Mouse (Mus musculus): ENCODE measurements around the gene Bbs12. TPM values are rescaled to one million over a fixed set of nuclear protein-coding genes. Genes with fewer than 3 reads are reported as not detected.

The Bbs12 gene
- 7.1 and 8.0 TPM in 2 replicates for polyA plus RNA-seq (2016; fragmentation: Nextera tagmentation; extraction: Ambion mirVana)

DNA sequence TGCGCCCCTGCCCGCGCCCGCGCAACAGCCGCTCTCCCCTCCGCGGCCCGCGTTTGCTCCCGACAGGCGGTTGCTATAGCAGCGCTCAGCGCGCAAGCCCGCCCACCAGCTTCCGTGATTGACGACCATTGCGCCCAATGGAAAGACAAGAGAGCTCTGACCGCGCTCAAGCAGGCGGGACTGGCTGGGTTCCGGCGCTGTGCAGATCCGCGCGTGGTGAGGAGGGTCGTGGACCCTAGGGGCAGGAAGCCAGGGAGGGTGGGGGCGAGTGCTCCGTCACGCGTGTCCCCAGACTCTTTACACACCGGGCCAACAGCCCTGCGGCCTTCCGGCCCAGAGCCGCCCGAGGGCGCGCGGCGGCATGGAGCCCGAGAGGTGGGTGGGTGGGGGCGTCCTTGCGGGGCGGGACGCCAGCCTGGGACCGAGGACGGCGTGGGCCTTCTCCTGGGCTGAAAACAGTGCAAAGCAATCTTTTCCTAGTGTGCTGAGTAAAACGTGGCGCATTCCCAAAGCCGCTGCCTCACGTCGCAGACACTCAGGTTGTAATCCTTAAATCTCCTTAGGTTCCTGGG lies at the start of gene Bbs12, which contains the start of gene Cetn4:
Bbs12 (plus strand) TSS at position 185 of the 572 bp plus-strand sequence.
Cetn4 (minus strand) TSS at position 339 of the 572 bp plus-strand sequence.
- H3K4me3 ChIP-seq (replicated peaks) = peak within 1 kb of the TSS; percentile 83
- H3K4me1 ChIP-seq = peaks cover 13% of the 10 kb centered on the region
- peak within 1 kb of the TSS; percentile 91 for H3K9ac ChIP-seq
- H3K27ac ChIP-seq = peak within 1 kb of the TSS; percentile 73; the same call in 1 of the 2 replicates
- H3K4me2 ChIP-seq = peak within 1 kb of the TSS; percentile 67
- ATAC-seq (ENCODE audit: low FRiP score) = peak; percentile 100
- H3K27me3 ChIP-seq = no peaks in the 10 kb centered on the region
- no peaks in the 10 kb centered on the region for H3K36me3 ChIP-seq (replicated peaks)
- H3K9me3 ChIP-seq = no peaks in the 10 kb centered on the region
- under 1% methylated on average over 54 of the region's 54 CpGs for WGBS

GRCm38 (mm10) chr3:37268338-37268737 lies 44.0 kb upstream of the Bbs12 start:
- Histone ChIP-seq H3K27me3 (no peaks in the 10 kb centered on the region), H3K4me2 (no peak overlapping the region), H3K9me3 (no peaks in the 10 kb centered on the region), H3K36me3 (replicated peaks) (no peaks in the 10 kb centered on the region), H3K4me3 (replicated peaks) (no peak overlapping the region), H3K4me1 (no peaks in the 10 kb centered on the region), H3K27ac (no peak overlapping the region), H3K9ac (no peak overlapping the region)
- WGBS = 74% methylated on average over 11 of the region's 11 CpGs
- no peak for ATAC-seq (ENCODE audit: low FRiP score)

- no peaks in the 10 kb centered on the region for H3K27me3 ChIP-seq
- ATAC-seq (ENCODE audit: low FRiP score) = no peak
- H3K4me1 ChIP-seq = no peaks in the 10 kb centered on the region
- no peak overlapping the region for H3K4me3 ChIP-seq (replicated peaks)
- H3K9me3 ChIP-seq = no peaks in the 10 kb centered on the region
- H3K4me2 ChIP-seq = no peak overlapping the region
- no peak overlapping the region for H3K27ac ChIP-seq
- H3K36me3 ChIP-seq (replicated peaks) = no peaks in the 10 kb centered on the region
- WGBS = 89% methylated on average over 4 of the region's 4 CpGs
- no peak overlapping the region for H3K9ac ChIP-seq
Measured at GRCm38 (mm10) chr3:37269926-37270325, 42.4 kb upstream of the Bbs12 start.

GRCm38 (mm10) chr3:37271209-37271608 lies 41.1 kb upstream of the Bbs12 start:
- 5% methylated on average over 1 of the region's 1 CpGs for WGBS
- no peak overlapping the region for H3K9ac ChIP-seq
- H3K4me1 ChIP-seq = no peaks in the 10 kb centered on the region
- no peaks in the 10 kb centered on the region for H3K36me3 ChIP-seq (replicated peaks)
- no peak for ATAC-seq (ENCODE audit: low FRiP score)
- H3K9me3 ChIP-seq = no peaks in the 10 kb centered on the region
- no peak overlapping the region for H3K27ac ChIP-seq
- H3K4me3 ChIP-seq (replicated peaks) = no peak overlapping the region
- no peak overlapping the region for H3K4me2 ChIP-seq
- no peaks in the 10 kb centered on the region for H3K27me3 ChIP-seq

- no peaks in the 10 kb centered on the region for H3K4me1 ChIP-seq
- no peak overlapping the region for H3K27ac ChIP-seq
- H3K36me3 ChIP-seq (replicated peaks) = no peaks in the 10 kb centered on the region
- H3K4me3 ChIP-seq (replicated peaks) = no peak overlapping the region
- no peaks in the 10 kb centered on the region for H3K27me3 ChIP-seq
- no peaks in the 10 kb centered on the region for H3K9me3 ChIP-seq
- H3K9ac ChIP-seq = no peak overlapping the region
- no peak for ATAC-seq (ENCODE audit: low FRiP score)
- no peak overlapping the region for H3K4me2 ChIP-seq
- WGBS = 86% methylated on average over 7 of the region's 7 CpGs
Measured at GRCm38 (mm10) chr3:37273092-37273491, 39.3 kb upstream of the Bbs12 start.

- no peak for ATAC-seq (ENCODE audit: low FRiP score)
- no peak overlapping the region for H3K9ac ChIP-seq
- 83% methylated on average over 6 of the region's 6 CpGs for WGBS
- no peaks in the 10 kb centered on the region for H3K4me1 ChIP-seq
- no peak overlapping the region for H3K4me3 ChIP-seq (replicated peaks)
- H3K27me3 ChIP-seq = no peaks in the 10 kb centered on the region
- no peaks in the 10 kb centered on the region for H3K36me3 ChIP-seq (replicated peaks)
- H3K27ac ChIP-seq = no peak overlapping the region
- H3K4me2 ChIP-seq = no peak overlapping the region
- H3K9me3 ChIP-seq = no peaks in the 10 kb centered on the region
Measured at GRCm38 (mm10) chr3:37274661-37275060, 37.7 kb upstream of the Bbs12 start.

DNA sequence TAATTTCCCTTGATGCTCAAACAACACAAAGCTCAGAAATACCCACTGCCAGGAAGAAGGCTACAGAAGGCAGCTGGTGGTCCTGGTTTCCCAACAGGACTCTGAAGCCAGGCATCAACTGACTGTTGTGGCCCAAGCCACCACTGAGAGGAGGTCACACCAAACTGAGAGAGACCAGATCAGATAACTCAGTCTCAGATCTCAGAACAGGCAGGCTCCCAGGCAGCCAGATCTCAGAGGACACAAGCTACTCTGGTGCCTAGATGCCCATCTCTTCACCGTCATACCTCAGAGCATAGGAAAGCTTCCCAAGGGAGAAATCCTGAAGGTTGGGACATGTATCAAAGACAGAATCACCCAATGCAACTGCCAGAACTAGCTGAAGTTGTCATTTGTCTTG lies 32.1 kb upstream of the Bbs12 start:
- no peak overlapping the region for H3K27ac ChIP-seq
- no peaks in the 10 kb centered on the region for H3K27me3 ChIP-seq
- no peak overlapping the region for H3K4me2 ChIP-seq
- H3K9ac ChIP-seq = no peak overlapping the region
- H3K4me3 ChIP-seq (replicated peaks) = no peak overlapping the region
- H3K36me3 ChIP-seq (replicated peaks) = no peaks in the 10 kb centered on the region
- no peak for ATAC-seq (ENCODE audit: low FRiP score)
- WGBS = 83% methylated on average over 1 of the region's 1 CpGs
- H3K4me1 ChIP-seq = no peaks in the 10 kb centered on the region
- no peaks in the 10 kb centered on the region for H3K9me3 ChIP-seq

GRCm38 (mm10) chr3:37280871-37281270 lies 31.5 kb upstream of the Bbs12 start:
- Histone ChIP-seq H3K9ac (no peak overlapping the region), H3K4me1 (no peaks in the 10 kb centered on the region), H3K36me3 (replicated peaks) (no peaks in the 10 kb centered on the region), H3K27me3 (no peaks in the 10 kb centered on the region), H3K4me3 (replicated peaks) (no peak overlapping the region), H3K9me3 (no peaks in the 10 kb centered on the region), H3K27ac (no peak overlapping the region), H3K4me2 (no peak overlapping the region)
- ATAC-seq (ENCODE audit: low FRiP score) = no peak
- WGBS = 74% methylated on average over 8 of the region's 8 CpGs

DNA sequence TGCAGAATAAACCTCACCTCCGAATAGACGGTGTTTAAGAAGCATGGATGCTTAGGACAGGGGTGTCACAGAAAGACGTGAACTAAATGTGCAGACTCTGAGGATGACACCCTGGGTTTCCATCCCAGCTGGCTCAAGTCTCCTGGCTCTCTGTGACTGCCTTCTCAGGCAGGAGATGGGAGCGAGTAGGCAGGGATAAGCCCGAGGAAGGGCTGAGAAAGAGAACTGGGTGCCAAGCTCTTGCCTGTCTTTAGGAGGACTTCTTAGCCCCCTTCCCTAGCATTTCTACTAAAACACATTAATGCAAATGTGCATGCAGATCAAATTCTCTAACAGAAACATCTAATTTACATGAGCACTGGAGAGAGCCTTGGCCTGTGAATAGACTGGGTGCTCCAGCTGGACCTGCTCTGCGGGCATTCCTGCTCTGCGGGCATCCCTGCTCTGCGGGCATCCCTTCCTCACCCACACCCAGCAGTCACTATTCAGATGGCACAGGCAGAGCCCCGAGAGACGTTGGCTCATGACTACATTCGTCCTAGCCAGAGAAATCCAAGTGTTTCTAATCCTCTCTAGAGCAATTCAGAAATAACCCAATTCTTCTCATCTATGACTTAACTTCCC lies 29.9 kb upstream of the Bbs12 start:
- Histone ChIP-seq H3K36me3 (replicated peaks) (no peaks in the 10 kb centered on the region), H3K4me1 (no peaks in the 10 kb centered on the region), H3K4me3 (replicated peaks) (no peak overlapping the region), H3K9me3 (no peaks in the 10 kb centered on the region), H3K27me3 (no peaks in the 10 kb centered on the region), H3K4me2 (no peak overlapping the region), H3K27ac (no peak overlapping the region), H3K9ac (no peak overlapping the region)
- no peak for ATAC-seq (ENCODE audit: low FRiP score)
- WGBS = 87% methylated on average over 11 of the region's 11 CpGs

DNA sequence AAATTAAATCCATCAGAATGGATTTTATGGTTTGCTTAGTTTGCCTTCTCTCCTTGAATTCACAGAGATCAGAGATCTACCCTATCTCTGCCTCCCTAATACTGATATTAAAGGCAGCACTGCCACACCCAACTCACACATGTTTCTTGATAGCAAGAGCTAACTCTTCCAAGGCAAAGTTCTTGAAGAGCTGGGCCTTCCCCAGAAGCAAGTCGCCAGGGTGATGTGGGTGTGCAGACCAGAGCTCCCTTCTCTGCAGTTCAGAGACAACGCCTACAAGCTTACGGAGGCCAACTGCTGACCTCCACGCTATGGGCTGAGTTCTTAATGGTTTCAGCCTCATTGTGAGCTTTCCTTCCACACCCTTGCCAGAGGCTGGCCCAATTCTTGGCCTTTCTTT lies 29.1 kb upstream of the Bbs12 start:
- Histone ChIP-seq H3K36me3 (replicated peaks) (no peaks in the 10 kb centered on the region), H3K4me3 (replicated peaks) (no peak overlapping the region), H3K4me1 (no peaks in the 10 kb centered on the region), H3K9me3 (no peaks in the 10 kb centered on the region), H3K27me3 (no peaks in the 10 kb centered on the region), H3K4me2 (no peak overlapping the region), H3K9ac (no peak overlapping the region), H3K27ac (no peak overlapping the region)
- no peak for ATAC-seq (ENCODE audit: low FRiP score)
- WGBS = 94% methylated on average over 4 of the region's 4 CpGs

- no peaks in the 10 kb centered on the region for H3K4me1 ChIP-seq
- H3K27ac ChIP-seq = no peak overlapping the region
- H3K4me2 ChIP-seq = no peak overlapping the region
- ATAC-seq (ENCODE audit: low FRiP score) = no peak
- H3K36me3 ChIP-seq (replicated peaks) = no peaks in the 10 kb centered on the region
- WGBS = 91% methylated on average over 2 of the region's 2 CpGs
- no peak overlapping the region for H3K4me3 ChIP-seq (replicated peaks)
- no peaks in the 10 kb centered on the region for H3K9me3 ChIP-seq
- no peak overlapping the region for H3K9ac ChIP-seq
- no peaks in the 10 kb centered on the region for H3K27me3 ChIP-seq
Measured at GRCm38 (mm10) chr3:37289237-37289636, 23.1 kb upstream of the Bbs12 start.

GRCm38 (mm10) chr3:37290881-37291541 lies 21.3 kb upstream of the Bbs12 start:
- Histone ChIP-seq H3K9me3 (no peaks in the 10 kb centered on the region), H3K27ac (no peak overlapping the region), H3K9ac (no peak overlapping the region), H3K27me3 (no peaks in the 10 kb centered on the region), H3K4me3 (replicated peaks) (no peak overlapping the region), H3K4me1 (no peaks in the 10 kb centered on the region), H3K36me3 (replicated peaks) (no peaks in the 10 kb centered on the region), H3K4me2 (no peak overlapping the region)
- 69% methylated on average over 7 of the region's 7 CpGs for WGBS
- no peak for ATAC-seq (ENCODE audit: low FRiP score)

DNA sequence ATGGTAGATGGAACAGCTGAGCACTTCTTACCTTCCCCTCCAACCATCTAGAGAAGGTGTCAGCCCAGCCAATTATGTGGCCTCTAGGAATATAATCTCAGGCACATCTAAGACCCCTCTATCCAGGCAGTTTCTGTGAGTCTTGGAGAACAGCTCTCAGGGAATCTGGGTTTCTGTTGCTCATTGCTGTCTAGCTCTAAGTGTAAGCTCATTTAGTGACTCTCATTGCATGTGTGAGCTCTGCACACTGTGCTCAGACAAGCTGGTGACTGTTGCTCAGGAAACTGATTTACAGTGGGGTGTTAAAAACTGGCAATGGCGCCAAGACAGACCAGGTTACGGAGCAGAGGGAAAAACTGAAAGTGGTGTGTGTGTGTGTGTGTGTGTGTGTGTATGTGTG lies 20.4 kb upstream of the Bbs12 start:
- H3K4me2 ChIP-seq = no peak overlapping the region
- no peak overlapping the region for H3K9ac ChIP-seq
- H3K27ac ChIP-seq = no peak overlapping the region
- no peaks in the 10 kb centered on the region for H3K36me3 ChIP-seq (replicated peaks)
- WGBS = 88% methylated on average over 2 of the region's 2 CpGs
- H3K4me3 ChIP-seq (replicated peaks) = no peak overlapping the region
- ATAC-seq (ENCODE audit: low FRiP score) = no peak
- H3K4me1 ChIP-seq = no peaks in the 10 kb centered on the region
- H3K27me3 ChIP-seq = no peaks in the 10 kb centered on the region
- H3K9me3 ChIP-seq = no peaks in the 10 kb centered on the region
